Mouse (Mus musculus) thymus, postnatal 0 days (tissue): ENCODE results near the gene Dennd4a. TPM values are rescaled to one million over a fixed set of nuclear protein-coding genes. Genes with fewer than 3 reads are reported as not detected.

Source experiments
- DNase-seq: peaks from one replicate; pipeline ENCODE4 v3.0.0-alpha.2; 2015; ENCODE audit warnings: low spot score
- polyA plus RNA-seq: library from polyadenylated mRNA; unstranded; fragments of >200 nt; fragmentation: Nextera tagmentation; extraction: Ambion mirVana; gene quantifications from 2 replicates; pipeline ENCODE4 v1.2.1, GENCODE M21; 2015

The Dennd4a gene
- polyA plus RNA-seq, 1 experiment from 2014 or later, result 8.9 TPM

DNA sequence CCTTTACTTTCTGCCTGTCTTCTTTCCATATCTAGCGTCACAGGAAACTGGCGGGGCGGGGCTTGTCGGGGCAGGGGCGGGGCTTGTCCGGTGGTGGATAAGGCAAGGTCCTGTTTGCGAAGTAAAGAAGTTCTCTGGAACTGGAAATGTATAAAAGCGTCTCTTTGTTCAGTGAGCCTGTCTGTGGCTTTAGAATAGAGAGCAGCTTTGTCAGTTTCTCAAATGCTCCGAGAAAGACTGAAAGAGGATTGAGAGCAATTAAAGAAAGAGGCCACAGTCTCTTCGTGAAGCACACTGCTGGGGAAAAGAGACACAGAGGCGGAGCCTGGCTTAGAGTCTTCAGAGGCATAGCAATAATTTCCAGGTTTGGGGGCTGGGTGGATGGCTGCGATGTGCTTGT is 145.2 kb downstream of the Dennd4a start:
- DNase-seq, result peak; percentile 62

DNA sequence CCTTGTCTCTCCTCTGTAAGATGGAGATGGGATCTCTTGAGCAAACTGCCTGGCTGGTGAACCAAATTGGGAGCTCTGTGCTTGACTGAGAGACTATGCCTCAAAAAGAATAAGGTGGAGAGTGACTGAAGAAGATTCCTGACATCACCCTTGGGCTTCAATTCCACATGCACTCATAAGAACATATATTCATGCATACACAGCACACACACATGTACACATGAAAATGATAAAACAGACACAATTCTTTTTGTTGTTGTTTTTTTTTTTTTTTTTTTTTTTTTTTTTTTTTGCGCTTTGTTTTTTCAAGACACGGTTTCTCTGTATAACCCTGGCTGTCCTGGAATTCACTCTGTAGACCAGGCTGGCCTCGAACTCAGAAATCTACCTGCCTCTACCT is 146.1 kb downstream of the Dennd4a start:
- no peak for DNase-seq

DNA sequence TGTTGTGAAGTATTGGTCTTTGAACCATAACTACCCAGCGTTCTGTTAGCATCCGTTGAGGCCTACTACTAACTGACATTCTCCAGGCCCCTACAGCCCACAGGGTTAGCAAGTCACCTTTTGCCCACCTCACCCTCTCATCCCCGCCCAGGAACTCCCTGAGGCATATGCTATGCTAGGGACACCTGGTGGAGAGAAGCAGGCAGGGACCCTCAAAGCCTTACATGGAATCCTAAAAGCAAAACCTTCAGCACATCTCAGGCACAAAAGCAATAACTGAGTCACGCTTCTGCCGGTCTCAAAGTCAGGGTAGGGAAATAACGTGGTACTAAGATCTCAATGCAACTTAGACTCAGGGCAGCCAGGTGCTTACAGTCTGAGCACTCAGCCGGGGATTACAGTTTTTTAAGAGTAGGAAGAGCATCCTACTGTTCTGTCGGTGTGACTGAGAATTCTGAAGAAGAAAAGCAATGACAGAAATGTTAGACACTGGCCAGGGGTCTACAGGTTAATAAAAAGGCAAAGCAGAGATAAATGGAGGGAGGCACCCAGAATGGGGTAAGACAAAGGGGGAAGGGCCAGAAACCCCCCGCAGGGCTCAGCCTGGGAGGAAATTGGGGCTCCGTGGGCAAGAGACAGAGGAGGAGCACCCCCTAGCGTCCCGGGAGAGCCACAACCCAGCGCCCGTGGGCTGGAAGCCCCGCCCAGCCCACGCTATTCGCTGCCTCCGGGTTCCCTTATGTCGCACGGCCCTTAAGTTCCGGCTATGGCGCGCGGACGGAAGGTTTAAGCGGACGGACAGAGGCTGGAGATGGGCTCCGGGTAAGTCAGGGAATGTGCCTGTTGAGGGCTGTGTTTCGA is 149.2 kb downstream of the Dennd4a start, which contains the start of gene Ints14:
Gene Ints14, plus strand, starts transcription at position 789 of the 861 bp plus-strand sequence.
- DNase-seq, result peak; percentile 96

DNA sequence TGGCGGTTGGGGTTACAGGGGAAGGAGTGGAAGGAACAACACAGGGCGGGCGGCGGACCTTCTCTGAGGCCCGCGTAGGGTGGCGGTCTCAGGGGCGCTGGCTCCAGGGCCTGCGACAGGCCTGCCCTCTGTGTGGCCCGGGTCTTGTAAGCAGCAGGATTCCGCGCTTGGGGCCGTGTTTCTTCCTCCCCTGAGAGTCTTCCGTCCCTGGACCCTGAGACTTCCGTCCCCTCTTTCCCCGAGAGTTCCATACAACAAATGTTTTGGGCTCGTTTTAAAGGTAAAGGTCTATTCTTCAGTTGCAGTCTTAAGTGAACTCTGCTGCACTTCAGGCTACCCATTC is 149.8 kb downstream of the Dennd4a start:
- no peak for DNase-seq

Other genes with a start within 250 kb of the Dennd4a start
- 377 and 404 TPM in 2 replicates for gene Rab11a, start 73.6 kb upstream of the Dennd4a start, polyA plus RNA-seq
- gene Slc24a1, start 140.3 kb downstream of the Dennd4a start, polyA plus RNA-seq, result 0.06 and 0.08 TPM in 2 replicates
- 50.9 and 54.2 TPM in 2 replicates for gene Ints14, start 149.6 kb downstream of the Dennd4a start, polyA plus RNA-seq
- 61.8 and 64.0 TPM in 2 replicates for gene Hacd3, start 210.4 kb downstream of the Dennd4a start, polyA plus RNA-seq
- 29.4 and 30.6 TPM in 2 replicates for gene Dpp8, start 221.1 kb downstream of the Dennd4a start, polyA plus RNA-seq